Mouse (Mus musculus): ENCODE results near the gene Zfp428. TPM values are rescaled to one million over a fixed set of nuclear protein-coding genes. Genes with fewer than 3 reads are reported as not detected.
"Not testable (repeated sequence)": the region's sequence is repeated elsewhere in the genome, so short reads cannot be mapped to it uniquely, and the experiment has no call there.

Zfp428 gene
- polyA plus RNA-seq, 1 experiment from 2014 or later = 61.3 TPM

GRCm38 (mm10) chr7:24507726-24508114, 914 bp downstream of the Zfp428 start:
- Histone ChIP-seq H3K27me3 (ENCODE audit: insufficient read depth, poor library complexity, severe bottlenecking) (peaks cover 15% of the 10 kb centered on the region), H3K9me3 (no peaks in the 10 kb centered on the region), H3K4me3 (peak overlapping the region; percentile 80), H3K36me3 (peaks cover 15% of the 10 kb centered on the region; the same call in 1 of the 2 replicates), H3K4me1 (peaks cover 32% of the 10 kb centered on the region), H3K27ac (peak overlapping the region; percentile 97)
- DNase-seq (ENCODE audit: low spot score) = no peak
- 3% methylated on average over 20 of the region's 20 CpGs for WGBS

DNA sequence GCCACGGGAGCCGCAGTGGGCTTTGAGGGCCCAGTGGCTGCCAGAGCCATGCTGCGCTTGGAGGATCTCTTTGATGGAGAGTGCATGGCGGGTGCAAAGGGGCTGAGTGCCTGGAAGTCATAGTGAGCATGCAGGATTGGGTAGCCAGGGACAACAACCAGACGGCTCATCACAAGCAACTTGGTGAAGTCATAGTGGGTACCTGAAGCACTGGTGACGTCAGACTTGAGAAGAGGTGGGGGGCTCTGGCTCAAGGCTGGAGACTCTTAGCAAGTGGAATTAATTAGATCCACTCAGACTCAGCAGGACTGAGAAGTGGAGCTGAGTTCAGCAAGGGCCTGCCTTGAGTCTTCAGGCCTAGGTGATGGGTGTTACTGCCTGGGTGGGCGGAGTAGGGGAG, 5.5 kb downstream of the Zfp428 start, which contains the start of gene AC161166.1:
Gene AC161166.1 (minus strand): TSS at position 101 of the 400 bp plus-strand sequence.
- H3K4me1 ChIP-seq = peaks cover 6% of the 10 kb centered on the region
- no peak within 1 kb of the TSS for H3K27ac ChIP-seq
- 84% methylated on average over 7 of the region's 7 CpGs for WGBS
- H3K4me3 ChIP-seq = no peak within 1 kb of the TSS
- no peaks in the 10 kb centered on the region for H3K27me3 ChIP-seq (ENCODE audit: insufficient read depth, poor library complexity, severe bottlenecking)
- peaks cover 50% of the 10 kb centered on the region for H3K36me3 ChIP-seq
- H3K9me3 ChIP-seq = no peaks in the 10 kb centered on the region
- no peak for DNase-seq (ENCODE audit: low spot score)

GRCm38 (mm10) chr7:24516319-24516718, 9.5 kb downstream of the Zfp428 start:
- not testable (repeated sequence) for H3K4me1 ChIP-seq; H3K27ac ChIP-seq; H3K27me3 ChIP-seq (ENCODE audit: insufficient read depth, poor library complexity, severe bottlenecking); DNase-seq (ENCODE audit: low spot score); H3K4me3 ChIP-seq; H3K9me3 ChIP-seq
- WGBS = 57% methylated on average over 8 of the region's 8 CpGs
- peaks cover 48% of the 10 kb centered on the region for H3K36me3 ChIP-seq

DNA sequence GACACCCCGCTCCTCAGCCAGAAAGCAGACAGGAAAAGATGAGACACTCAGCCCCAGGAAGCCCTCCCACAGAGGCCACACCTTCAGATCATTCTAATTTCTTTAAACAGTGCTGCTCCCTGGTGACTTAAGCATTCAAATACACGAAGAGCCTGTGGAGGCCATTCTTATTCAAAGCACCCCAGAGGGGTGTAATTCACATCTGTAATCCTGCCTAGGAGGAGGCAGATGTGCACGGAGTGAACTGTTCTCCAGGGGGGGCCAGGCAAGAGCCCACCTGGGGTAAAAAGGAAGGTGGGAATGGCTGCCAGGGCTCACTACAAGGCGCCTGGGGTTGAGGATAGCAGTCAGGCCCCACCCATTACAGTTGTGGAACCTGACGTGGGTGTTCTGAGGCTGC, 10.3 kb downstream of the Zfp428 start:
- no peaks in the 10 kb centered on the region for H3K27me3 ChIP-seq (ENCODE audit: insufficient read depth, poor library complexity, severe bottlenecking)
- H3K27ac ChIP-seq = no peak overlapping the region
- 47% methylated on average over 5 of the region's 5 CpGs for WGBS
- no peaks in the 10 kb centered on the region for H3K9me3 ChIP-seq
- no peak overlapping the region for H3K4me3 ChIP-seq
- DNase-seq (ENCODE audit: low spot score) = no peak
- H3K36me3 ChIP-seq = peaks cover 42% of the 10 kb centered on the region
- H3K4me1 ChIP-seq = no peaks in the 10 kb centered on the region

DNA sequence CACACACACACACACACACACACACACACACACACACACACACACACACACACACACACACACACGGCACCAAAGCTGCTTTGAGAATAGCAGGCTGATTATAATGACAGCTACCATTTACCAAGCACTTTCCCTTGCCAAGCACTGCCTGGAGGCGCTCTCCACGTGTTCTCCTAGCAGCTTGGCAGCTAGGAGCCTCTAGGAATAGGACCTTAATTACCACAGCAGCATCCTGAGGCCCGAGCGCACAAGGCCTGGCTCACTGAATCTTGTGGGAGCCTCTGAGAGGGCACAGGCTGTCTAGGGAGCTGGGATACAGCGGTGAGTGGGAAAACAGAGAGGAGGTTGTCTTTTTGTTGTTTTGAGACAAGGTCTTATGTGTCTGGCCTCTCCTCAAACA, 10.8 kb downstream of the Zfp428 start:
- 59% methylated on average over 6 of the region's 6 CpGs for WGBS
- no peak overlapping the region for H3K27ac ChIP-seq
- H3K36me3 ChIP-seq = peaks cover 38% of the 10 kb centered on the region
- no peak overlapping the region for H3K4me3 ChIP-seq
- no peaks in the 10 kb centered on the region for H3K4me1 ChIP-seq
- H3K9me3 ChIP-seq = no peaks in the 10 kb centered on the region
- H3K27me3 ChIP-seq (ENCODE audit: insufficient read depth, poor library complexity, severe bottlenecking) = no peaks in the 10 kb centered on the region
- no peak for DNase-seq (ENCODE audit: low spot score)

DNA sequence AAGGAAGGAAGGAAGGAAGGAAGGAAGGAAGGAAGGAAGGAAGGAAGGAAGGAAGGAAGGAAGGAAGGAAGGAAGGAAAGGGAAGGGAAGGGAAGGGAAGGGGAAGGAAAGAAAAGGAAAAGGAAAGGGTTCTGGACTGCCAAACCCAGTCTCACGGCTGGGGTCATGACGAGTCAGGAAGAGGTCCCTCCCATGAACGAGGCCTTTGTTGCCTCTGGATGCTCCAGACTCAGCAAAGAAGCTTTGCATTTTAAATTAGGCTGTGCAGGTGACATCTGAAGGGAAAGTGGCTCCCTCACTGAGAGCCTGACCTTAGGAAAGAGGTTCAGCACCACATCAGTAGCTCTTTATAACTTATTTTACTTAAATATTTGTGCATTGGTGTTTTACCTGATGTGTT, 12.3 kb downstream of the Zfp428 start:
- no peak for DNase-seq (ENCODE audit: low spot score)
- H3K27me3 ChIP-seq (ENCODE audit: insufficient read depth, poor library complexity, severe bottlenecking) = no peaks in the 10 kb centered on the region
- H3K4me1 ChIP-seq = no peaks in the 10 kb centered on the region
- H3K27ac ChIP-seq = no peak overlapping the region
- no peak overlapping the region for H3K4me3 ChIP-seq
- 60% methylated on average over 3 of the region's 3 CpGs for WGBS
- H3K36me3 ChIP-seq = peaks cover 31% of the 10 kb centered on the region
- H3K9me3 ChIP-seq = no peaks in the 10 kb centered on the region

DNA sequence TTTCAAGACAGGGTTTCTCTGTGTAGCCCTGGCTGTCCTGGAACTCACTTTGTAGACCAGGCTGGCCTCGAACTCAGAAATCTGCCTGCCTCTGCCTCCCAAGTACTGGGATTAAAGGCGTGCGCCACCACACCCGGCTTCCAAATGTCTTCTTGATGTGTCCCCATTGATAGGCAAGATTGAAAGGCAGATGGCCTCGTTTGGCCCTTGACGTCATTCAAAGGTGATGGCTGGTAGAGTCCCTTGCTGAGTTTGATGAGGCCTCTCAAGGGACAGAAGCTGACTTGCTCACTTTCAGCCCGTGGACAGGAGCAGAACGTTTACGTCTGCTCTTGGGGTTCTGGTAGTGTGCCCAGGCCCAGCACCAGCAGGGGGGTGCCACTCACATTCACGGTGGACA, 13.2 kb downstream of the Zfp428 start:
- not testable (repeated sequence) for H3K4me1 ChIP-seq; H3K27me3 ChIP-seq (ENCODE audit: insufficient read depth, poor library complexity, severe bottlenecking); H3K9me3 ChIP-seq; H3K4me3 ChIP-seq; DNase-seq (ENCODE audit: low spot score); H3K27ac ChIP-seq
- WGBS = 88% methylated on average over 10 of the region's 10 CpGs
- H3K36me3 ChIP-seq = peaks cover 24% of the 10 kb centered on the region

- WGBS = 57% methylated on average over 5 of the region's 5 CpGs
- H3K27ac ChIP-seq = no peak overlapping the region
- H3K36me3 ChIP-seq = 0 out of 2 replicates have a peak, but pooled peaks cover 3% of the 10 kb centered on the region
- H3K27me3 ChIP-seq (ENCODE audit: insufficient read depth, poor library complexity, severe bottlenecking) = no peaks in the 10 kb centered on the region
- H3K4me3 ChIP-seq = no peak overlapping the region
- H3K4me1 ChIP-seq = no peaks in the 10 kb centered on the region
- DNase-seq (ENCODE audit: low spot score) = no peak
- no peaks in the 10 kb centered on the region for H3K9me3 ChIP-seq
Measured at GRCm38 (mm10) chr7:24522805-24523204, 16.0 kb downstream of the Zfp428 start.

GRCm38 (mm10) chr7:24523723-24524122, 16.9 kb downstream of the Zfp428 start:
- H3K9me3 ChIP-seq = no peaks in the 10 kb centered on the region
- H3K27ac ChIP-seq = no peak overlapping the region
- H3K4me3 ChIP-seq = no peak overlapping the region
- 79% methylated on average over 6 of the region's 6 CpGs for WGBS
- no peaks in the 10 kb centered on the region for H3K27me3 ChIP-seq (ENCODE audit: insufficient read depth, poor library complexity, severe bottlenecking)
- no peaks in the 10 kb centered on the region for H3K4me1 ChIP-seq
- no peaks in the 10 kb centered on the region for H3K36me3 ChIP-seq
- no peak for DNase-seq (ENCODE audit: low spot score)

- H3K27me3 ChIP-seq (ENCODE audit: insufficient read depth, poor library complexity, severe bottlenecking) = no peaks in the 10 kb centered on the region
- H3K27ac ChIP-seq = no peak overlapping the region
- no peaks in the 10 kb centered on the region for H3K36me3 ChIP-seq
- H3K9me3 ChIP-seq = no peaks in the 10 kb centered on the region
- DNase-seq (ENCODE audit: low spot score) = no peak
- H3K4me3 ChIP-seq = no peak overlapping the region
- WGBS = 82% methylated on average over 6 of the region's 6 CpGs
- peaks cover 7% of the 10 kb centered on the region for H3K4me1 ChIP-seq
Measured at GRCm38 (mm10) chr7:24524978-24525377, 18.2 kb downstream of the Zfp428 start.

DNA sequence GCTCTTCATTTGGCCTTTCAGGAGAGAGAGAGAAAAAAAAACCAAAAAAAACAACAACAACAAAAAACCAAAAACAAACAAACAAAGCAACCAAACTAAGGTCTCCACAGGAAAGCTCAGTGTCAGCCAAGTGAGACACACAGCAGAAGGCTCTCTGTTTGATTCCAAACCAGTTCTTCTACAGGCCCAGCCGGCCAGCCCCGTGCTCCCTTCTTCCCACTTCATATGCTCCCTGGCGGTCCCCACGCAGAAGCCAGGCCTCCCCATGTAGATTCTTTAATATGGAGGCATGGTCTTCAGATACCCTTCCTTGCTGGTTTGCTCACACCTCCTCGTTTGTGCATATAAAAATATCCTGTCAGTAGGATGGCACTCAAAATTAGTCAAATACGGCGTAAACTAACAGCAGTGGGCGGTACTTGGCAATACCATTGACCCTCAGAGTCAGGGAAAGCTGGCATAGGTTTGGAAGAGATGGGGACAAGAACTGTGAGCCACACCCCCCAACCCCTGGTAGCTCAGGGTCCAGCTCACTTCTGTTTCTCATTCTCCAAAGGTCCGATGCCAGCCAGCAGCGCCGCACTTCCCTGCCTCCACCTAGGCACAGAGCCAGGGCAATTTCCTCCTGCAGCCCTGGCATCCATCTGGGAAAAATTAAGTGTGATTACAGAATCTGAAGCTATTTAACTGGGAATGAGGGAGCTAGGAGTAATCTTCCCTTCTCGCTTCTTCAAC, 19.0 kb downstream of the Zfp428 start:
- 80% methylated on average over 12 of the region's 12 CpGs for WGBS
- peaks cover 7% of the 10 kb centered on the region for H3K4me1 ChIP-seq
- H3K36me3 ChIP-seq = no peaks in the 10 kb centered on the region
- no peaks in the 10 kb centered on the region for H3K27me3 ChIP-seq (ENCODE audit: insufficient read depth, poor library complexity, severe bottlenecking)
- no peak overlapping the region for H3K27ac ChIP-seq
- DNase-seq (ENCODE audit: low spot score) = no peak
- H3K4me3 ChIP-seq = no peak overlapping the region
- no peaks in the 10 kb centered on the region for H3K9me3 ChIP-seq

DNA sequence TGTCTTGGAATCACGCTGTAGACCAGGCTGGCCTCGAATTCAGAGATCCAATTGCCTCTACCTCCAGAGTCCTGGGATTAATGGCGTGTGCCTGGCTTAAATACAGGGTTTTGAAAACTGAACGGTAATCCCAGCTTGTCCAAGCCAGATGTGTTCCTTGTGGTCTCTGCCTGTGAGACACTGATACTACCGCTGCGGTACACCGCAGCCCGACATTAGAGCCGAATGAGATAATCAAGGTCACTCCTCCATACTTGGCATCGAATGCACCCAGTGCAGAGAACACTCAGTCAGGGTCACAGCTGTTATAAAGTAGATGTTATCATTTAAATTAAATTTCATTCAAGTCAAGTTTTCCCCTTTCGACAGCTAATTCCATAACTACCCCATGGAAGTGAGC, 22.1 kb downstream of the Zfp428 start:
- Histone ChIP-seq H3K27me3 (ENCODE audit: insufficient read depth, poor library complexity, severe bottlenecking) (peaks cover 10% of the 10 kb centered on the region), H3K4me1 (peaks cover 18% of the 10 kb centered on the region), H3K27ac (no peak overlapping the region), H3K9me3 (no peaks in the 10 kb centered on the region), H3K36me3 (peaks cover 12% of the 10 kb centered on the region), H3K4me3 (no peak overlapping the region)
- DNase-seq (ENCODE audit: low spot score) = no peak
- WGBS = 92% methylated on average over 11 of the region's 11 CpGs

DNA sequence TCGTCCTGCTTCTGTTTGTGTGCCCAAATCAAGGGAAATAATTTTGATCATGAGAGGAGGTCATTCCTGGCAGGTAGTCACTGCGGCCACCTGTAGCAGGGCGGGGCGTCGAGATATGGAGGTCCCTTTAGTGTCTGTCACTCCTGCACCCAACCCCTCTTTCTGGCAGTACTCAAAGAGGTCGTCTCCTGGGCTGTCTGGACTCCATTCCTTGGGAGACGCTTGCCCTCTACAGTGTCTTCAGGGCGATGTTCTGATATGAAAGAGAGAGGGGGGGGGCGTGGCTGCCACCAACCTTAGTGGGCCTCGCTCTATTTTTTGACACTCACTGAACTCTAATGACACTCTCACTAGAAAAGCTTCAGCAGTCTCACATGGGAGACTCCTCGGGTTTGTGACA, 22.8 kb downstream of the Zfp428 start:
- Histone ChIP-seq H3K27ac (peak overlapping the region; percentile 97), H3K27me3 (ENCODE audit: insufficient read depth, poor library complexity, severe bottlenecking) (peaks cover 17% of the 10 kb centered on the region), H3K36me3 (peaks cover 17% of the 10 kb centered on the region), H3K9me3 (no peaks in the 10 kb centered on the region), H3K4me3 (peak overlapping the region; percentile 75), H3K4me1 (peaks cover 23% of the 10 kb centered on the region)
- WGBS = 52% methylated on average over 11 of the region's 11 CpGs
- no peak for DNase-seq (ENCODE audit: low spot score)
